Mouse (Mus musculus) forebrain, embryonic 13.5 days (tissue): ENCODE data around the gene Rrp12. TPM values are rescaled to one million over a fixed set of nuclear protein-coding genes. Genes with fewer than 3 reads are reported as not detected.

Experiments used
- ATAC-seq: fragments of 200-750 bp; cut with Nextera tagmentation; 2 replicates; pipeline ENCODE4 v1.8.0; 2017
- H3K27ac ChIP-seq: fragments of 300-500 bp; sonication (generic); 2 replicates; pipeline ENCODE4 v1.5.1; 2015; ENCODE audit warnings: inconsistent platforms, mild to moderate bottlenecking, moderate library complexity
- H3K27me3 ChIP-seq: fragments of 300-500 bp; sonication (generic); 2 replicates; pipeline ENCODE4 v1.6.1; 2015; ENCODE audit warnings: mild to moderate bottlenecking, inconsistent platforms
- H3K36me3 ChIP-seq: fragments of 300-500 bp; sonication (generic); 2 replicates; pipeline ENCODE4 v1.6.1; 2015; ENCODE audit warnings: mild to moderate bottlenecking, inconsistent platforms; ENCODE audit not compliant: poor library complexity, severe bottlenecking
- H3K4me1 ChIP-seq: fragments of 300-500 bp; sonication (generic); 2 replicates; pipeline ENCODE4 v1.6.1; 2015; ENCODE audit warnings: inconsistent platforms
- H3K4me2 ChIP-seq: fragments of 300-500 bp; sonication (generic); 2 replicates; pipeline ENCODE4 v1.6.1; 2015; ENCODE audit warnings: inconsistent platforms, mild to moderate bottlenecking, moderate library complexity
- H3K4me3 ChIP-seq: fragments of 300-500 bp; sonication (generic); 2 replicates; pipeline ENCODE4 v1.5.1; 2015; ENCODE audit warnings: mild to moderate bottlenecking, inconsistent platforms
- H3K9ac ChIP-seq: fragments of 300-500 bp; sonication (generic); 2 replicates; pipeline ENCODE4 v1.6.1; 2015; ENCODE audit warnings: mild to moderate bottlenecking, inconsistent platforms
- H3K9me3 ChIP-seq: fragments of 300-500 bp; sonication (generic); replicated peaks from 2 replicates; pipeline ENCODE4 v1.6.1; 2016; ENCODE audit warnings: inconsistent platforms
- WGBS: fragments of 180-500 bp; shearing (Covaris S2); methylation state at CpG from one replicate; pipeline ENCODE4 v1.1.7; 2015; 5-methylcytosine and 5-hydroxymethylcytosine counted together
- polyA plus RNA-seq: library from polyadenylated mRNA; unstranded; fragments of >200 nt; fragmentation: Nextera tagmentation; extraction: Ambion mirVana; gene quantifications from 2 replicates; pipeline ENCODE4 v1.2.1, GENCODE M21; 2015

Gene Rrp12
- polyA plus RNA-seq, 1 experiment from 2014 or later: 15.8 TPM

DNA sequence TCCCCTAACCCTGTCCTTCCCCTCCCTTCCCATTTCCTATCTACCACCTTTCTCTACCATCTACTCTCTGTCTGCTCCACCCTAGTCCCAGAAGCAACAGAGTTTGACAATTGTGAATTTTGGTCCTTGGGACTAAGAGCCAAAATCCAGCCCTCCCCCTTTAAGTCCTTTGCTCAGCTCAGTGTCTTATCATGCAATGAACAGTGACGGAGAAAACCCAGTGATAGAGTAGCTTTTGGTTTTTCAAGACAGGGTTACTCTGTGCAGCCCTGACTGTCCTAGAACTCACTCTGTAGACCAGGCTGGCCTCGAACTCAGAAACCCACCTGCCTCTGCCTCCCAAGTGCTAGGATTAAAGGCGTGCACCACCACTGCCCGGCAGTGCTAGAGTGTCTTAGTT lies 82.6 kb downstream of the Rrp12 start:
- Histone ChIP-seq H3K36me3 (no peaks in the 10 kb centered on the region), H3K4me3 (no peak overlapping the region), H3K9me3 (no peaks in the 10 kb centered on the region), H3K4me1 (no peaks in the 10 kb centered on the region), H3K4me2 (no peak overlapping the region), H3K27me3 (no peaks in the 10 kb centered on the region), H3K27ac (no peak overlapping the region), H3K9ac (no peak overlapping the region)
- 88% methylated on average over 4 of the region's 4 CpGs for WGBS
- no peak for ATAC-seq

Other genes starting within 250 kb of the Rrp12 start
- 13.9 and 14.4 TPM in 2 replicates for gene Slit1, start 152.5 kb downstream of the Rrp12 start, polyA plus RNA-seq
- gene Arhgap19, start 94.1 kb downstream of the Rrp12 start, polyA plus RNA-seq: 20.4 and 21.5 TPM in 2 replicates
- 25.7 and 27.3 TPM in 2 replicates for gene Frat1, start 66.2 kb downstream of the Rrp12 start, polyA plus RNA-seq
- 10.4 and 12.4 TPM in 2 replicates for gene Frat2, start 48.0 kb downstream of the Rrp12 start, polyA plus RNA-seq
- gene Pgam1, start 15.8 kb upstream of the Rrp12 start, polyA plus RNA-seq: 505 and 567 TPM in 2 replicates
- 83.2 and 86.5 TPM in 2 replicates for gene Exosc1, start 37.2 kb upstream of the Rrp12 start, polyA plus RNA-seq
- gene Zdhhc16, start 37.3 kb upstream of the Rrp12 start, polyA plus RNA-seq: 86.5 and 96.5 TPM in 2 replicates
- gene Mms19, start 85.0 kb upstream of the Rrp12 start, polyA plus RNA-seq: 32.6 and 35.2 TPM in 2 replicates
- 5.7 and 5.8 TPM in 2 replicates for gene Ubtd1, start 85.6 kb upstream of the Rrp12 start, polyA plus RNA-seq
- 0.15 and 0.21 TPM in 2 replicates for gene Ankrd2, start 139.8 kb upstream of the Rrp12 start, polyA plus RNA-seq
- gene Hoga1, start 149.4 kb upstream of the Rrp12 start, polyA plus RNA-seq: 0.79 and 1.1 TPM in 2 replicates
- not detected in 2 replicates for gene 4933411K16Rik, start 156.1 kb upstream of the Rrp12 start, polyA plus RNA-seq
- 114 and 118 TPM in 2 replicates for gene Morn4, start 190.2 kb upstream of the Rrp12 start, polyA plus RNA-seq
- 16.5 and 21.7 TPM in 2 replicates for gene Pi4k2a, start 194.3 kb upstream of the Rrp12 start, polyA plus RNA-seq
- 10.1 and 10.3 TPM in 2 replicates for gene Avpi1, start 232.9 kb upstream of the Rrp12 start, polyA plus RNA-seq